Mouse (Mus musculus) forebrain, embryonic 13.5 days (tissue): ENCODE results near the gene Zfp1. TPM values are rescaled to one million over a fixed set of nuclear protein-coding genes. Genes with fewer than 3 reads are reported as not detected.

Source experiments
- ATAC-seq: fragments of 200-750 bp; cut with Nextera tagmentation; 2 replicates; pipeline ENCODE4 v1.8.0; 2017
- H3K27ac ChIP-seq: fragments of 300-500 bp; sonication (generic); 2 replicates; pipeline ENCODE4 v1.5.1; 2015; ENCODE audit warnings: inconsistent platforms, mild to moderate bottlenecking, moderate library complexity
- H3K27me3 ChIP-seq: fragments of 300-500 bp; sonication (generic); 2 replicates; pipeline ENCODE4 v1.6.1; 2015; ENCODE audit warnings: mild to moderate bottlenecking, inconsistent platforms
- H3K36me3 ChIP-seq: fragments of 300-500 bp; sonication (generic); 2 replicates; pipeline ENCODE4 v1.6.1; 2015; ENCODE audit warnings: mild to moderate bottlenecking, inconsistent platforms; ENCODE audit not compliant: poor library complexity, severe bottlenecking
- H3K4me1 ChIP-seq: fragments of 300-500 bp; sonication (generic); 2 replicates; pipeline ENCODE4 v1.6.1; 2015; ENCODE audit warnings: inconsistent platforms
- H3K4me2 ChIP-seq: fragments of 300-500 bp; sonication (generic); 2 replicates; pipeline ENCODE4 v1.6.1; 2015; ENCODE audit warnings: inconsistent platforms, mild to moderate bottlenecking, moderate library complexity
- H3K4me3 ChIP-seq: fragments of 300-500 bp; sonication (generic); 2 replicates; pipeline ENCODE4 v1.5.1; 2015; ENCODE audit warnings: mild to moderate bottlenecking, inconsistent platforms
- H3K9ac ChIP-seq: fragments of 300-500 bp; sonication (generic); 2 replicates; pipeline ENCODE4 v1.6.1; 2015; ENCODE audit warnings: mild to moderate bottlenecking, inconsistent platforms
- H3K9me3 ChIP-seq: fragments of 300-500 bp; sonication (generic); replicated peaks from 2 replicates; pipeline ENCODE4 v1.6.1; 2016; ENCODE audit warnings: inconsistent platforms
- WGBS: fragments of 180-500 bp; shearing (Covaris S2); methylation state at CpG from one replicate; pipeline ENCODE4 v1.1.7; 2015; 5-methylcytosine and 5-hydroxymethylcytosine counted together
- polyA plus RNA-seq: library from polyadenylated mRNA; unstranded; fragments of >200 nt; fragmentation: Nextera tagmentation; extraction: Ambion mirVana; gene quantifications from 2 replicates; pipeline ENCODE4 v1.2.1, GENCODE M21; 2015

The Zfp1 gene
- polyA plus RNA-seq, 1 experiment from 2014 or later = 27.3 TPM

DNA sequence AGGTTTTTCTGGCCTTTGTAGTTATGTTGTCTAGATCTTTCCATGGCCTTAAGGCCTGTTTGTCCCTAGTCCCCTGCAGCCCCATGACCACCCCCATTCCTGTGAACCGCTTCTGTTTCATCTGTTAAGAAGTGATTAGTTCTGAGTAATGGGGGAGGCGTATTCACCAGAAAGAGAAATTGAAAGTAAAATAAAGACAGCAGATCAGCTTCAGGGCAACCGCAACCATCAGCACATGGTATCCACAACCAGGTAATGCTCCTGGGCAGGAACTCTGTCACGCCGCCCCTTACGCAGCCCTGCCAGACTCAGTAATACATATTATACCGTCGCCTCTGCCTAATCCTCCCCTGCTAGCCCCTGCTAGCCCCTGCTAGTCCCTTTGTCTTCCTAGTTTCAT lies 2.5 kb downstream of the Zfp1 start:
- Histone ChIP-seq H3K4me3 (no peak overlapping the region), H3K36me3 (no peaks in the 10 kb centered on the region), H3K4me2 (no peak overlapping the region), H3K27me3 (no peaks in the 10 kb centered on the region), H3K9ac (no peak overlapping the region), H3K4me1 (peaks cover 13% of the 10 kb centered on the region), H3K27ac (no peak overlapping the region), H3K9me3 (no peaks in the 10 kb centered on the region)
- no peak for ATAC-seq
- WGBS = 94% methylated on average over 8 of the region's 8 CpGs

DNA sequence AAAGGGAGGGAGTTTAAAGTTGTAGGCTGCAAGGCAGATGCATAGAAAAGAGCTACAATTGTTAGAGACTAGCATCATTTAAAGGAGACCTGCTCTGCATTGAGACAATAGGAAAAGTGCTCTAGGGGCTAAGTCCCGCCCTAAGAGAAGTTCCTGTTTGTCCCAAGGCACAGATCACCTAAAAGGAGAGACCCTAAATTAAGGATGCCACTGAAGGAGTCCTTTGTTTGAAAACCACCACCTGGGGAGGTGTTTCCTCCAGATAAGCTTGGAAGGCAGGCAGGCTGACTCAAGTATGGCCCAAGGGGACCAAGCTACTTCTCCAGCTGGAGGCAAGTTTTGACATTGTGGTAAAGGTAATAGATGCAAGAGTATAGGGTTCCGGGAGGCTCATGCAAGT lies 5.6 kb downstream of the Zfp1 start:
- Histone ChIP-seq H3K27ac (no peak overlapping the region), H3K27me3 (no peaks in the 10 kb centered on the region), H3K36me3 (peaks cover 2% of the 10 kb centered on the region; the same call in 1 of the 2 replicates), H3K4me1 (peaks cover 7% of the 10 kb centered on the region), H3K9me3 (no peaks in the 10 kb centered on the region), H3K4me2 (no peak overlapping the region), H3K9ac (no peak overlapping the region), H3K4me3 (no peak overlapping the region)
- 65% methylated on average over 2 of the region's 2 CpGs for WGBS
- no peak for ATAC-seq

DNA sequence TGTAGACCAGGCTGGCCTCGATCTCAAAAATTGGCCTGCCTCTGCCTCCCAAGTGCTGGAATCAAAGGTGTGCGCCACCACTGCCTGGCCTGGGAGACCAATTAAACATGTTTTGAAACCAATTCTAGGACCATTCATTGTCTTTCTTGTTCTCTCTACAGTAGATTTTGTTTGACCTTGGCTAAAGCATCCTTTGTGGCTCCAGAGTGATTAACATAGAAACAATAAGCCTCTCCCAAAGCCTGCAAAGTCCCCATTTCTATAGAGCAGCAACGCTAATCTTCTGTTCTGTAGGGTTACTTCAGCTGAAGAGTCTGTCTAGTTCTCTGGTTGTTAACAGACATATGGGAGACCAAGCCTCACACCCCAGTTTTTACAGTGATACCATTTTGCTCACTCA lies 7.5 kb downstream of the Zfp1 start:
- 60% methylated on average over 3 of the region's 3 CpGs for WGBS
- no peaks in the 10 kb centered on the region for H3K4me1 ChIP-seq
- H3K4me3 ChIP-seq = no peak overlapping the region
- H3K9me3 ChIP-seq = no peaks in the 10 kb centered on the region
- H3K36me3 ChIP-seq = peaks cover 7% of the 10 kb centered on the region; the same call in 1 of the 2 replicates
- no peak for ATAC-seq
- no peak overlapping the region for H3K9ac ChIP-seq
- H3K4me2 ChIP-seq = no peak overlapping the region
- H3K27ac ChIP-seq = no peak overlapping the region
- H3K27me3 ChIP-seq = no peaks in the 10 kb centered on the region

DNA sequence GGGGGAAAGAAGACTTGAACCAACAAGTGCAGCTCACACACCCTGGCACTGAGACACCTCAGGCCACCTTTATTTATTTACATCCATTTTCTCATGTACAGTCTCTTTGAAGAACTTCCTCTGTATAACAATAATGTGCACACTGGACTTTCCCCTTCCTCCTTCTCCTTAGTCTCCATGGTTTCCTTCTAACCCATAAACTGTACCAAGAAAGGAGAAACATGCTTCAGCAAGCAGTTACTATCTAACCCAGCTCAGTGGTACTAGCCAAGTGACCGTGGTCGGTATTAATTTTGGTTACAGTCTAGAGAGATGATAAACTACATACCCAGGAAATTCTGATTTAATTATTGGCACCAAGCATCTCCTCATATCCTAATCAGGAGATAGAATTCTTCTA lies 10.3 kb downstream of the Zfp1 start:
- H3K27me3 ChIP-seq = no peaks in the 10 kb centered on the region
- H3K4me1 ChIP-seq = peaks cover 10% of the 10 kb centered on the region; the same call in 1 of the 2 replicates
- WGBS = 100% methylated on average over 2 of the region's 2 CpGs
- no peak overlapping the region for H3K9ac ChIP-seq
- no peak overlapping the region for H3K4me3 ChIP-seq
- no peak overlapping the region for H3K27ac ChIP-seq
- peaks cover 8% of the 10 kb centered on the region; the same call in 1 of the 2 replicates for H3K36me3 ChIP-seq
- no peak overlapping the region for H3K4me2 ChIP-seq
- no peaks in the 10 kb centered on the region for H3K9me3 ChIP-seq
- ATAC-seq = no peak

DNA sequence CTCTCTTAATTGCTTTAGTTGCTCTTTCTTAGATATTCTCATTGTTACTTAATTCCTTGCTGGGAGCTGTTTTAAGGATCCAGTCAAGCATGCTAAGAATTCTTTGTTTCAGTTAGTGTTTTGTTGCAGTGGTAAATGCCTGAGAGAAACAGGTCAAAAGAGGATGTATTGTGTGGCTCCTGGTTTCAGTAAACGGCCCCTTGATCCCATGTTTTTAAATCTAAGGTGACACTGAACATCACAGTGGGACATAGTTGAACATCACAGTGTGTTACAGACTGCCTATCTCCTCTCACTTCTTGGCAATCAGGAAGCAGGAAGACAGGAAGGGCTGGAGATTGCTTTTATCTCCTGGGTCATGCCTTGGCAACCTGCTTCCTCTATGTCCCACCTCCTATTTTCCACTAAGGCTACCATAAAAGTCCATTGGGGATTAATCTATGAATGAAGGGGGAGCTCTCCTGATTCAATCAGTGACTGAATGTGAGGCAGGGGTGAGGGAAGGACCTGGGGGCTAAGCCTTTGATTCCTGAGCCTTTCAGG lies 14.2 kb downstream of the Zfp1 start:
- ATAC-seq = no peak
- no peaks in the 10 kb centered on the region for H3K9me3 ChIP-seq
- peaks cover 32% of the 10 kb centered on the region for H3K36me3 ChIP-seq

DNA sequence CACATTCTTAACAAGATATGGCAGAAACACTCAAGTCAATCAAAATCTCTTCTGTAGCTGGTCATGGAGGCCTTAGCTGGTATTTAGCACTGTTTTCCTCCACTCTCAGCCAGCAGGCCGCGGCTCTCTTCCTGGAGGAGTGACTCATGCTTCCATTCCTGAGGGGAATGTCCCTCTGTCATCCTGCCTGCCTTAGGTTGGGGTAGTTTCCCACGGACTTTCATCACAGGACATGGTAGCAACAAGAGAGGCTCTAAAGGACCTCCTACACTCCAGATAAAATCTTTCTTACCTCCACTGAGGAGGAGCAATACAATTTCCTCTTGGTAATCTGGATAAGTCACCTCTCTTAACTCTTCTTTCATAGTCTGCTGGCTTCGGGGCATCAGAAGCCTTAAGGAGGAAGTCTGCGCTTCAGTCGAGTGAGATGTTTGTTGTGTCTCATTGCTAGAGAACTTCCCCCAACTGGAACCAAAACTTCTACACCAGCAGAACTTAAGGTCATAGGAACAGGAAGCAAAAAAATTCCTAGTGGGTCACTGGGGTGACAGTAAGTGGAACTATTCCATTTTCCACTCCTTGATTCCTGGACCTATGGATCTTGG lies 15.7 kb downstream of the Zfp1 start:
- Histone ChIP-seq H3K36me3 (peaks cover 28% of the 10 kb centered on the region), H3K4me1 (peaks cover 10% of the 10 kb centered on the region; the same call in 1 of the 2 replicates), H3K9ac (no peak overlapping the region), H3K9me3 (no peaks in the 10 kb centered on the region), H3K27me3 (no peaks in the 10 kb centered on the region), H3K4me3 (no peak overlapping the region), H3K4me2 (no peak overlapping the region), H3K27ac (no peak overlapping the region)
- WGBS = 89% methylated on average over 6 of the region's 6 CpGs
- ATAC-seq = no peak

More for the DNA sequence above, 14.2 kb downstream of the Zfp1 start:
- H3K27ac ChIP-seq = no peak overlapping the region
- WGBS = 11% methylated on average over 1 of the region's 1 CpGs
- no peaks in the 10 kb centered on the region for H3K27me3 ChIP-seq
- peaks cover 10% of the 10 kb centered on the region; the same call in 1 of the 2 replicates for H3K4me1 ChIP-seq
- no peak overlapping the region for H3K4me3 ChIP-seq
- H3K4me2 ChIP-seq = no peak overlapping the region
- no peak overlapping the region for H3K9ac ChIP-seq

DNA sequence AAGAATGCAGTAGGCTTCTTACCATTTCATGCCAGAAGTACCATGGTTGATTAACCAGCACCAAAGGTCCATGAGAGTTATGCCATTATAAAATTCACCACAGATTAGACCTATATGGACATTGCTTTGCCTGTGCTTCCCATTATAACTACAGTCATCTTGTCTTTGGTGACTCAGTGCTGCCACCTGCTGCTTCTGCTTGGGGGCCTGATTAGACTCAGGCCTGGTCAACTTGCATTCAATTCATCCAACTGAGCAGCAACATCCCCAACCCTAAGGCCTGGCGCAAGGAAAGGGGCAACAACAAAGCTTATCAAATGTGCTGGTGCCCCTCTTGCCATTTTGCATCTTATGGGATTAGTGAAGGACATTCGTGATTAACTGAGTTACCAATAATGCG lies 19.3 kb downstream of the Zfp1 start:
- no peaks in the 10 kb centered on the region for H3K9me3 ChIP-seq
- no peak overlapping the region for H3K9ac ChIP-seq
- no peaks in the 10 kb centered on the region for H3K27me3 ChIP-seq
- no peak overlapping the region for H3K27ac ChIP-seq
- H3K36me3 ChIP-seq = peaks cover 37% of the 10 kb centered on the region
- 82% methylated on average over 3 of the region's 3 CpGs for WGBS
- no peak for ATAC-seq
- H3K4me2 ChIP-seq = no peak overlapping the region
- H3K4me3 ChIP-seq = no peak overlapping the region
- H3K4me1 ChIP-seq = peaks cover 3% of the 10 kb centered on the region; the same call in 1 of the 2 replicates

DNA sequence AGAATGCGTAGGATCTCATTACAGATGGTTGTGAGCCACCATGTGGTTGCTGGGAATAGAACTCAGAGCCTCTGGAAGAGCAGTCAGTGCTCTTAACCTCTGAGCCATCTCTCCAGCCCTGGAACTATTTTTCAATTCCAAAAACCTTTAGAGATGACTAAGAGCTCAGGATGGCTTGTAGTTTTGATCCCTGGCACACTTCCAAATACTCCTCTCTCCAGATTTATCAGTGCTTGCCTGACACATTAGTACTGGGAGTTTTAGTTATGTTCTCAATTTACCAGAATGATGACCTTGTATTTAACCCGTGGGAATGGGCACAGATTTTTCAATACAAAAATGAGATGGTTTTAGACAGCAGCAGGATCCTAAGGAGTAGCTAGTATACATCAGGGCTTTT lies 23.6 kb downstream of the Zfp1 start:
- Histone ChIP-seq H3K27ac (no peak overlapping the region), H3K27me3 (no peaks in the 10 kb centered on the region), H3K9ac (no peak overlapping the region), H3K4me1 (no peaks in the 10 kb centered on the region), H3K4me3 (no peak overlapping the region), H3K36me3 (peaks cover 50% of the 10 kb centered on the region), H3K4me2 (no peak overlapping the region), H3K9me3 (no peaks in the 10 kb centered on the region)
- 97% methylated on average over 2 of the region's 2 CpGs for WGBS
- no peak for ATAC-seq

DNA sequence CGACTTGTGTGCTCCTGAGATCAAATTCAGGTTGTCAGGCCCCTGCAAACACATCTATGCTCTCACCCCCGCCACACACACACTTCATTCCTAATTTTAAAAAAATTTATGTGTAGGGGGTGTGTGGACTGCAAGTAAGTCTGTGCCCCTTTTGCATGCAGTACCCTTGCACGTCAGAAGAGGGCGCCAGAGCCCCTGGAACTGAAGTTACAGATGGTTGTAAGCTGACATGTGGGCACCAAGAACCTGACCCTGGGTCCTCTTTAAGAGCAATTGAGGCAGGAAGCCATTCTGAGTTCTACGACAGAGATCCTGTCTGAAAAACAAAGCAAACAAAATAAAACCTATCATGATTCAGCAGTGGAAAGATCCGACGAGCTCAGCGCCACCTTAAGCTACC lies 33.0 kb downstream of the Zfp1 start:
- Histone ChIP-seq H3K27ac (no peak overlapping the region), H3K4me3 (no peak overlapping the region), H3K27me3 (no peaks in the 10 kb centered on the region), H3K9me3 (peaks cover 7% of the 10 kb centered on the region; the same call in 1 of the 2 replicates), H3K9ac (no peak overlapping the region), H3K36me3 (peaks cover 17% of the 10 kb centered on the region), H3K4me2 (no peak overlapping the region), H3K4me1 (no peaks in the 10 kb centered on the region)
- 82% methylated on average over 8 of the region's 8 CpGs for WGBS
- no peak for ATAC-seq

DNA sequence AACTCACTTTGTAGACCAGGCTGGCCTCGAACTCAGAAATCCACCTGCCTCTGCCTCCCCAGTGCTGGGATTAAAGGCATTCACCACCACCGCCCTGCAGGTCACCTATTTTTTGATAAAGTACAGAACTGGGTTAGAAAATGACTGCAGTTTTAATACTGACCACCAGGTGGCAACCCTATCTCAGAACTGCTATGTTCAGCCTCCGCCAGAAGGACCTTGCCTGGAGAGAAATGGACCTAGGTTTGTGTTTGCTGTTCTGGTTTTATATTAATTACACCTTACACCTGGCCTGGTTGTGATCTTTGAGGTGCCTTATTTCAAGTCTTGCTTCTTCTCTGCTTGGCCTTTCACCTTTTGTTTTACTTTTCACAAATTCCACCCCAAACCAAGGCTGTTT lies 34.9 kb downstream of the Zfp1 start:
- ATAC-seq = peak; percentile 48; the same call in 1 of the 2 replicates
- Histone ChIP-seq H3K4me3 (no peak overlapping the region), H3K27me3 (no peaks in the 10 kb centered on the region), H3K4me1 (no peaks in the 10 kb centered on the region), H3K9ac (no peak overlapping the region), H3K4me2 (no peak overlapping the region), H3K27ac (no peak overlapping the region), H3K36me3 (peaks cover 3% of the 10 kb centered on the region; the same call in 1 of the 2 replicates), H3K9me3 (peaks cover 7% of the 10 kb centered on the region; the same call in 1 of the 2 replicates)
- WGBS = 28% methylated on average over 3 of the region's 3 CpGs

DNA sequence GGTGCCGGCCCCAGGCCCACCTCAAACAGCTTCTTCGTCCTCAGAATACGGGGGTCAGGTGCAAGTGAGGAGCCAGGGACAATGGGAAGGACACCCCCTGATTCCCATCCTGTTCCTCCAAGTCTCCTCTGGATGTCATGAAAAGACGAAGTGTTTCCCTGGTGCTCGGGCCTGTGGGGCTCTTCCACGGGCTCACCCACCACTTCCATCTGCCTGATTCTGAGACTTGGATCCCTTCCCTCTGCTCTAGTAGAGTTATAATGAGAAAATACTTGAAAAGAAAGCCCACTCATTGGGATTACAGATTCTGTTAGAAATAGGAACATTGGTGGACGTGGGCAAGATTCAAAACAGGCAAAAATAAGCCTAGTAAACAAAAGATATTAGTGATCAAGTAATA lies 35.6 kb downstream of the Zfp1 start:
- ATAC-seq = no peak
- Histone ChIP-seq H3K27me3 (no peaks in the 10 kb centered on the region), H3K9me3 (peaks cover 7% of the 10 kb centered on the region; the same call in 1 of the 2 replicates), H3K4me3 (no peak overlapping the region), H3K9ac (no peak overlapping the region), H3K4me2 (no peak overlapping the region), H3K36me3 (no peaks in the 10 kb centered on the region), H3K27ac (no peak overlapping the region), H3K4me1 (no peaks in the 10 kb centered on the region)
- WGBS = 90% methylated on average over 7 of the region's 7 CpGs

DNA sequence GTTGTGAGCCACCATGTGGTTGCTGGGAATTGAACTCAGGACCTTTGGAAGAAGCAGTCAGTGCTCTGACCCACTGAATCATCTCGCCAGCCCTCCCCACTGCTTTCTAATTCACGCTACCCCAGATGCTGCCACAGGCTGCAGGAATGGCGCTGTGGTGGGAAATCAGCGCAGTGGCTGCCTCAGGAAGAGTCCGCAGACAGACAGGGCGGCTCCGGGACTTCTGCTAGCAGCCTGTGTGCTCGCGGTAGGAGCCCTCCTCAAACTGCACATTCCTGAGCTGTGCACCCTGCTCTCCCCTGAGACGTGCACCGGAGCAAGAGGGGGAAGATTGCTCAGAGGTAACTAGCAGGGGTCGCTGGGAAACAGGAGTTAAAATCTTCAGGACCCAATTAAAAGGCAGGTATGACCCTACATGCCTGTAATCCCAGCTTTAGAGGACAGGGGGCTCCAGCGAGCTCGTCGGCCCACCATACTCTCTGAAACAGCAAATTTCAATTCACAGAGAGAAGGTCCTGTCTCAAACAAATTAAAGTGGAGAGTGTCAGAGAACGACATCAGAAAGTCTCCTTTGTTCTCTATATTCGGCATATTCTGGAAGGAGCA lies 37.3 kb downstream of the Zfp1 start:
- Histone ChIP-seq H3K4me3 (no peak overlapping the region), H3K27ac (no peak overlapping the region), H3K4me2 (no peak overlapping the region), H3K9me3 (peaks cover 7% of the 10 kb centered on the region; the same call in 1 of the 2 replicates), H3K4me1 (no peaks in the 10 kb centered on the region), H3K9ac (no peak overlapping the region), H3K36me3 (no peaks in the 10 kb centered on the region), H3K27me3 (no peaks in the 10 kb centered on the region)
- WGBS = 37% methylated on average over 17 of the region's 17 CpGs
- no peak for ATAC-seq
